In the genomic region with DNA sequence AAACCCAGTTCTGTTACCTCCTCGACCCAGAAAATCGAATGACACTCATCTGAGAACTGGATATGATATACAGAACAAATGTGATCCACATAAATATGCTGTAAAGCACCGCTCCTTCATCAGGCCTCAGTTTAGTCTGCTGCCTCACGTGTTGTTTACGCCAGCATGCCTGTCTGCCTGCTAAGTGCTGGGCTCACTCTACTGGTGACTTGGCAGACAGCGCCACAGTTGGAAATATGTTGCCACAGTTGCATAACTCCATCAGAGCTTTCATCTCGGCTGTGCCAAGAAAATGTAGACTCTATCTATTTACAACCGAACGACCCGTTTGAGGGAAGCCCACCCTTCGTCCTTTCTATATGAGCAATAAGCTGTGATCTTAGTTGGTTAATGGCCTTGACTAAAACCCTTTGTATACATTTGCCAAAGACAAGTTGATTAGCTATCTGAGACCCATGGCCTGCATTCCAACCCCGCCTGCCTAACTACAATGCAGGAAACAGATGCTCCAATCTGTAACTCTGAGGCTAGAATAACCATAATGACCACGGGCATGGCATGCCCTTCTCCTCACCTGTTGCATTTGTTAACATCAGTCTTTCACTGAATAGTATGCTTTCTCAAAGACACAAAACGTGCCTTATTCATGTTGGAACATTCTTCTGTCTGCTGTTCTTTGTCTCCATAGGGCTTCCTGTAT, we compare ENCODE assay signal across 9 mouse cellular contexts. TPM values are rescaled to one million over a fixed set of nuclear protein-coding genes. Genes with fewer than 3 reads are reported as not detected.
DNase-seq lines count a peak whose midpoint lies in the region; ATAC-seq and TF ChIP-seq lines count a peak whose summit lies in the region.
"Had no signal": no experiment of that assay in that cellular context is flagged by ENCODE, and none has a peak within 500 bp of the region (broad histone marks: within the 10 kb centered on the region; RNA-seq: fewer than 3 reads in every experiment).

No protein-coding gene starts in this region.

- ATAC-seq in lung, embryonic 14.5 days (ENCODE audit: insufficient read depth), result peak; percentile 95

- no peak overlapping the region for H3K4me3 ChIP-seq in lung, embryonic 14.5 days (ENCODE audit: low read depth, low read length)
- H3K4me3 ChIP-seq: myocyte had no signal

- H3K9ac ChIP-seq in lung, embryonic 14.5 days, result no peak overlapping the region

- DNase-seq in cerebellum, postnatal 36 days, result peak; percentile 9 to 10
- no peak for DNase-seq in cerebellum, adult 11 months
- DNase-seq in Muller cell, postnatal 12 days (ENCODE audit: inconsistent ontology term), result peak; percentile 42
- peak; percentile 33 for DNase-seq in gonadal fat pad, adult 2 months (ENCODE audit: low read depth)
- peak; percentile 91 for DNase-seq in lung, embryonic 14.5 days
- DNase-seq in kidney, adult 18-20 months, result no peak
- DNase-seq in kidney, adult 11 months, result no peak
- DNase-seq in kidney, adult 8-10 months, result no peak

- no peaks in the 10 kb centered on the region for H3K4me1 ChIP-seq in lung, embryonic 14.5 days (ENCODE audit: insufficient read depth)

- no peak overlapping the region for H3K4me2 ChIP-seq in lung, embryonic 14.5 days

- H3K27ac ChIP-seq in lung, embryonic 14.5 days (ENCODE audit: low read depth), result no peak overlapping the region

- H3K9me3 ChIP-seq in lung, embryonic 14.5 days (ENCODE audit: low read depth, low read length), result no peaks in the 10 kb centered on the region

- 29% methylated on average over 14 of the region's 14 CpGs for WGBS in lung, embryonic 14.5 days

- H3K27me3 ChIP-seq in lung, embryonic 14.5 days (ENCODE audit: insufficient read depth, low read length), result no peaks in the 10 kb centered on the region

- TF ChIP-seq CTCF in lung, embryonic 14.5 days (IDR thresholded peaks at IDR 0.05; ENCODE audit: low read depth), result peak; percentile 61

- no peaks in the 10 kb centered on the region for H3K36me3 ChIP-seq in lung, embryonic 14.5 days (ENCODE audit: insufficient read depth)

RNA-seq across cellular contexts. Expression of gene Pmch, which starts 33.8 kb away (rescaled TPM):
- polyA plus RNA-seq in gonadal fat pad, adult 2 months (2012; rRNA removed), result not detected in 2 replicates
- 0.66 and 0.74 TPM in 2 replicates for polyA plus RNA-seq in lung, embryonic 14.5 days (2014; fragmentation: Nextera tagmentation; extraction: Ambion mirVana)

Comparison
In these comparisons a context has a peak if more than half of its experiments do, and no peak if none do; other contexts are left out.
1. DNase-seq: peak in cerebellum, postnatal 36 days (2 of 2), Muller cell, postnatal 12 days (single experiment), gonadal fat pad, adult 2 months (single experiment) and lung, embryonic 14.5 days (single experiment); none in cerebellum, adult 11 months (single experiment), kidney, adult 18-20 months (single experiment), kidney, adult 11 months (single experiment) and kidney, adult 8-10 months (0 of 2).